Mouse (Mus musculus): ENCODE results near the gene Nfic.

The Nfic gene

DNA sequence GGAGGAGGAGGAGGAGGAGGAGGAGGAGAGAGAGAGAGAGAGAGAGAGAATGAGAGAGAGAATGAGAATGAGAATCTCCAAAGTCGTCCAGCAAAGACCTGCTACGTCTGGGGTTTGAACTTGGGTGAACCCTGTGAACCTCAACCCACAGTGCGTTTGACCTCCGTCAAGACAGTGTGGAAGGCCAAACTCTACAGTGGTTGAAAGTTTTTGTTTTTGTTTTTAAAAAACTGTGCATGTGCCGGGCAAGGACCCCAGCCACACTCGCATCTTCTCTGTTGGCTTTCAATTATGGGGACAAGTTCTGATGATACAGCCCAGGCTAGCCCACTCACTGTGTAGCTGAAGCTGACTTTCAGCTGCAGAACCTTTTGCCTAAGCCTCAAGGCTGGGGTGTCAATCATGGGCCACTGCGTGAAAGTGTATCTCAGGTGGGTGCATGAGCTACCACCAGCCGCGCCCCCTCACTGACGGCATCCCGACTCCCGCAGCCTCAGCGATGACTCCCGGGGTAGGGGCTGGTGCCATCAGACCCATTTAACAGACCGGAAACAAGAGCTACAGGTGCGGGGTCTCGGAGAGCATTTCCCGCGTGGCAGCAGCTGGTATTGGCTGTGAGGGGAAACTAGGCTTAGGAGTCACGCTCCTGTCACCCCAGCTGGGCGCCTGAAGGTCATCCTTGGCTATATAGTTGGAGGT is 23.1 kb downstream of the Nfic start:
- DNase-seq (ENCODE audit: inconsistent age in 2 of 2, low spot score in 1 of 2), result peak in 1 of 2 experiments; percentile 64

DNA sequence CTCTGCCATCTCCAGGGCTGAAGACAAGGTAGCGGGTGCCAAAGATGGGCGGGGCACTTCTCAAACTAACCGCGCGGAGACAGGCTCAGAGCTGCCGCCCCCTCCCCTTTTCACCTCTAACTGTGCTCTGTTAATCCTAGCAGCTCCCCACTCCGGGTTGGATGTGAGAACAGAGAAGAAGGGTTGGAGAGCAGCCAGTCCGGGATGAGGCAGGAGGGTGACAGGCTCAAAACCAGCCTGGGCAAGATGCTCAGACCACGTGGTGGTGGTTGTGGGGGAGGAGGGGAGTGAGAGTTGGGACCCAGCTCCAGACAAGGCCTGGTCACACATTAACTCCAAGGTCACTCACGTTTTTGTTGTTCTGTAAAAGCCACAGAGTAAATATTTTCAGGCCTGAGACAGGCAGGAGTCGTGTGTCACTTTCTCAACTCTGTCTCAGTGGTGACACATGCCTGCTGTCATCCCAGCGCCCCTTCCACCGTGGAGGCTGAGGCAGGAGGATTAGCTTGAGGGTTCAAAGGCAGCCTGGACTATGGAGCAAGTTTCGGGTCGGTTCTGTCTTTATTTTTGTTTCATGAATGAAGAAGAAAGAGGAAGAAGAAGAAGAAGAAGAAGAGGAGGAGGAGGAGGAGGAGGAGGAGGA is 23.8 kb downstream of the Nfic start:
- DNase-seq (ENCODE audit: inconsistent age in 2 of 2, low spot score in 1 of 2), result peak in 1 of 2 experiments; percentile 58

DNA sequence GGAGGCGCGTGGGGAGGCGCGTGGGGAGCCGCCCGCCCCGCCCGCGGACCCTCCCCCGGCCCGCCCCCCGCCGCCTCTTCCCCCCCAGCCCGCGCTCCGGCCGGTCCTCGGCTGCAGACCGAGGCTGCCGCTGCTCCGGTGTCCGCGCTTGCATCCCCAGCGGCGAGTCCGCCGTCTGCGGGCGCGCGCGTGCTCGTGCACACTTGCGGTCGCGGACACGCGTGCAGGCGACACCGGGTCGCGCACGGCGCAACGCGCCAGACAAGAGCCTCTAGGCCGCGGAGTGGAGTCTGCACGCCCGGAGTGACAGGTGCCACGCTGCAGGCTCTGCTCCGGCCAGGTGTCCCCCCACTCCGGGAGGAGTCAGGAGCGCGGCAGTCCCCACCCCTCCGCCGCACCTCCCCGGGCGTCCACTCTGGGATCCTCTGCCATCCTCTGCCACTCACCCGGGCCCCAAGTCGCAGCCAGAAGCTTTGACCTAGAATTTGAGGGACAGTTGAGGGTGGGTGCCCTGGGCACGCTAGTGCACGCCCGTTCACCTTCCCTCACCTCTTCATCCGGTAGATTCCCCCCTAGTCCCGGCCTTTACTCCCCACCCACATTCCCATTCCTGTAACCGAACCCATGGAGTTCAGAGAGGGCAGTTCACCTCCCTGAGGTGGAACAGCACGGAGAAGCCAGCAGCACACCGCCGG is 24.5 kb downstream of the Nfic start:
- peak; percentile 82 to 87 for DNase-seq (ENCODE audit: inconsistent age in 2 of 2, low spot score in 1 of 2)

DNA sequence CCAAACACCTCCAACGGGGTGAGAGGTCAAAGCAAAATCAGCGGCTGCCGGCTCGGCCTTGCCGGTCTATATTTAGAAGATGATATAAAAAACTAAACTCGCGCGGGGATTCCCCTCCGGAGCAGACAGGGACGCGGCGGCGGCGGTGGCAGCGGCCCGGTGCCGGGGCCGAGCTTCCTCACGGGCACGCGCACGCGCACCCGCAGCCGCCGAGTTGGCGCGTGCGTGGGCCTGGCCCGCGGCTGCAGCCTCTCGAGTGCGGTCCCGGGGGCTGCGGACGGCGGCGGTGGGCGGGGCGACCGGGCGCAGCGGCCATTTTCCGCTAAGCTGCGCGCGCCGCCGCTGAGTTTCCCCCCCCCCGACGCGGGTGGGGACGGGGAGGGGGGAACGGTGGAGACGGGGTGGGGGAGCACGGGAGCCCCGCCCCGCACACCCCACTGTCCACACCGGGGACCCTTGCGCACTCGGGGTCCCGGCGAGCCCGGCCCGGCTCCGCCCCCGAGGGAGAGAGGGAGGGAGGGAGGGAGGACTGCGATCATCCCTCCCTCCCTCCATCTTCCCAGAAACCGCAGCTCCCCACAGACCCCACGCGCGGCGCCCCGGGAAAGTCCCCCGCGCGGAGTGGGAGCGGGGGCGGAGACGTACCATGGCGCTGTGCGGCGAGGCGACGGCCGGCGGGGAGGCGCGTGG is 25.1 kb downstream of the Nfic start:
- peak; percentile 89 to 95 for DNase-seq (ENCODE audit: inconsistent age in 2 of 2, low spot score in 1 of 2)

DNA sequence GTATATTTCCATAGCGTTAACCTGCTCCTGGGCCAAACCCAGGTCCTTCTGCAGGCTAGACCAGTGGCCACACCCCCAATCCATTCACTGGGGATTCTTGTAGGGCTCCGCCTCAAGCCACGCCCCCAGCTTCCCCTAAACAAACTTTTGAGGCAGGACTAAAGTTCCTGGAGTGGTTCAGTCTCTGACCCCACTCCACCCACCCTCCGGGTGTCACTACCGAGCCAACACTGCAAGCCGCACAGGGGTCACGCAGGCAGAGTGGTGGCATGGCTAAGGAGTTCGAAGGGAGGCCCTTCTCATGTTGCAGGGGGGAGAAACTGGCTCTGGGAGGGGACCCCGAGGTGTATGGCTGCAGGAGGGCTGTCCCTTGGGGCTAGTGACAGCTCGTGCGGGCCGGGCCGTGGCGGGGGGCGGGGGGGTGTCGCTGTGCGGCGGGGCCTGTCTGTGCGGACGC is 25.8 kb downstream of the Nfic start:
- peak; percentile 92 to 97 for DNase-seq (ENCODE audit: inconsistent age in 2 of 2, low spot score in 1 of 2)

DNA sequence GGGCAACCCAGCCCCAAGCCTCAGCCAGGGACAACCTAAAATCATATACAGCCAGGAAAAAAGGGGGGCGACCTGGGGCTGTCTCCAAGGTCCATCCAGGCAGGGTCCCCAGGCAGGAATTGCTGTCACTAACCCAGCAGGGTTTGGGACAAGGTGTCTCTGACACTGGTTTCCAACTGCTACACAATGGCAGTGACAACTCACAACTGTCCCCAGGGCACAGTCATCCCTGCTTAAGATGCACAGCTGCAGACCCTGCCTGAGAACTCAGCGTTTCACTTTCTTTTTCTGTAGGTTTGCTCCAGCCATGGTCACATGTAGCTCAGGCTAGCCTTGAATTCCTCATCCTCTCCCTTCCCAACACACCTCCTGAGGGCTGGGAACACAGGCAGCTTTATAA is 26.3 kb downstream of the Nfic start:
- DNase-seq (ENCODE audit: inconsistent age in 2 of 2, low spot score in 1 of 2), result no peak

DNA sequence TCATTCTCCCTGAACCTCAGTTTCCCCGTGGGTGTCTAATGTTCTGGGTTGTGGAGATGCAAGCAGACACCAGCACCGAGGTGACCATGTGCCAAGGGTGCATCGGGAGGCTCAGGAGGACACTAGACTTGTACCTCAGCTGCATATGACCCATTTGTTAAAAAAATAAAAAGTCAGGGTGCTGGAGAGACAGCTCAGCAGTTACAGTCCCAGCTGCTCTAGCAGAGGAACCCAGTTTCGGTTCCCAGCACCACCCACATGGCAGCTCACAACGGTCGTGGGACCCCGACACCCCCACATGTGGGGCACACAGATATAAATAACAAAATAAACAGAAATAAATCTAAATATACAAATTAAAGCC is 26.9 kb downstream of the Nfic start:
- DNase-seq (ENCODE audit: inconsistent age in 2 of 2, low spot score in 1 of 2), result peak in 1 of 2 experiments; percentile 43

DNA sequence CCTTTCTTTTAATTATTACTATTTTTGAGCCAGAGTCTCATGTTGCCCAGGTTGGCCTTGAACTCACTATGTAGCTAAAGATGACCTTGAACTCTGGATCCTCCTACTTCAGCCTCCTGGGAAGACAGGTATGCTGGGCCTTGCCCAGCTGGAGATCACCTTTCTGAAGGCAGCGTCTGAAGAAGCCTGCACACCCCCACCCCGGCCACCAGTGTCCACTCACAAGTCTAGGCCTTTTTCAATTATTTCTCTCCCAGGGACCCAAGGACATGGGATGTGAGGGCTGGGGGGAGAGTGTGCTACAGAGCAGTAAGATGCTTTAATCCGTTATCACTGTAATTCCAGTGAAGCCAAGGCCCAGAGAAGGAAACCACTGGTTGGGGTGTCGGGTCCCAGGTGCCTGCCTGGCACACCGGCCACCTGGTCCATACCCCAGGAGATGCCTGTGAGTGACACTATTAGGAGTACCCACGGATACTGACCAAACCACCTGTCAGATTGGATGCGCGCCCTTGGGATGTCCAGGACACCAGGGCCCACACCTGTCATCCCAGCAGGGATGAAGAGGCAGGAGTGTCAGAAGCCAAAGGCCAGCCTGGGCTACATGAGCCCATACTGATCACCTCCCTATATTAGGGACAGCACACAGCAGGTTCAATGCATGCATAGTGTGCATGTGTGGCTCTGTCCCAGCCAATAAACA is 27.5 kb downstream of the Nfic start:
- peak; percentile 37 to 58 for DNase-seq (ENCODE audit: inconsistent age in 2 of 2, low spot score in 1 of 2)

DNA sequence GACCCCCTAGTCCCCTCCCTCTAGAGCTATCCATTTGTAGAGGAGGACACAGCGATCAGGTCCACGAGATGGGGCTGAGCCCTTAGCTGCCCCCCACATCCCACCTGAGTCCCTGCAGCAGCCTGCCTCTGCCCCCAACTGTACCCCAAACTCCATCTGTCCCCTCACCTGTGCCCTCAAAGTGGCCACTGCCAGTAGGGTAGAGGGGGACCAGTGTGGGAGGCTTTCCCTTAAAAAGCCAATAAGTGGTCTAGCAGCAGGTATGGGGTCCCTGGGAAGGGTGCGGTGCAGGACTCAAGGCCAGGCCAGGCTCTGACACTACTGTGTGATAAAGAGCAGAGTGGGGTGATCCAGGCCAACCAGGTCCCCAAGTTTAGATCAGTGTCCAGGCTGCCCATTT is 28.1 kb downstream of the Nfic start:
- no peak for DNase-seq (ENCODE audit: inconsistent age in 2 of 2, low spot score in 1 of 2)

DNA sequence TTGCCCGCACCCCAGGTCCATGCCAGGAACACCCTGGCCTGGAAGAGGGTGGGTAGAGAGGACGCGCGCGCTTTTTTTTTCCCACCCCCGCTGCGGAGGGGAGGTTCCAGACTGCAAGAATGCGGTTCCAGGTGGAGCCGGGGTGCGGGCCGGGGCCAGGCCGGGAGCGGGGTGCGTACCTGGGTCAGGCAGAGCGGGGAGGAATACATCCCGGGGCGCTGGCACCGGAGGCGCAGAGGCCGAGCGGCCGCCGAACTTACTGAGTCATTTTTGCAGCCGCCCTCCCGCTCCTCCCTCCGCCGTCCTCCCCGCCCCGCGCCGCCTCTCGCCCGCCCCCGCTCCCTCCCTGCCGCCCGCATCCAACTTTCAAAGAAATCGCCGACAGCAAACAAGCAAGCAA is 28.5 kb downstream of the Nfic start:
- DNase-seq (ENCODE audit: inconsistent age in 2 of 2, low spot score in 1 of 2), result peak; percentile 84 to 93

DNA sequence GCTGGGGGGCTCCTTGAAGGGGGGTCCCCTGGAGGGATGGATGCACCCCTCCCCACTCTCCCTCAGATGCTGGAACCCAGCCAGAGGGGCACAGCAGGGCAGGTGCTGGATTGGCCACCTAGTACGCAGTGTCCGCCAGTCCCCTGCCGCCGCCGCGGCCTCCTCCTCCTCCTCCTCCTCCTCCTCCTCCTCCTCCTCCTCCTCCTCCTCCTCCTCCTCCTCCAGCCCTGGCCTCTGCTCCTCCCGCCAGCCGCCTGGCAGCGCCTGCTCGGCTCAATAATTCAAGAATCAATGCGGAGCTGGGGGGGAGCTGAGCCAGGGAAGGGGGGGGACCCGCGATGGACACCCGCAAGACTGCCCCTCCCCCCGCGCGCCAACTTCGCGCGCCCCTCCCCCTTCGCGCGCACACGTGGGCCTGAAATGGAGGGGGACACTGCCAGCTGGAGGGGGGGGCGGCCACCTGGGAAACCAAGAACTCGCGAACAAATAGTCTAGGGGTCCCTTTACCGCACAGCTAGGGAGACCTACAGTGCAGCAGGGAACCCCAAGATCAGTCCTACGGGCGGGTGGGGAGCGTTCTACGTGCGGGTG is 29.3 kb downstream of the Nfic start:
- DNase-seq (ENCODE audit: inconsistent age in 2 of 2, low spot score in 1 of 2), result peak; percentile 50 to 72

DNA sequence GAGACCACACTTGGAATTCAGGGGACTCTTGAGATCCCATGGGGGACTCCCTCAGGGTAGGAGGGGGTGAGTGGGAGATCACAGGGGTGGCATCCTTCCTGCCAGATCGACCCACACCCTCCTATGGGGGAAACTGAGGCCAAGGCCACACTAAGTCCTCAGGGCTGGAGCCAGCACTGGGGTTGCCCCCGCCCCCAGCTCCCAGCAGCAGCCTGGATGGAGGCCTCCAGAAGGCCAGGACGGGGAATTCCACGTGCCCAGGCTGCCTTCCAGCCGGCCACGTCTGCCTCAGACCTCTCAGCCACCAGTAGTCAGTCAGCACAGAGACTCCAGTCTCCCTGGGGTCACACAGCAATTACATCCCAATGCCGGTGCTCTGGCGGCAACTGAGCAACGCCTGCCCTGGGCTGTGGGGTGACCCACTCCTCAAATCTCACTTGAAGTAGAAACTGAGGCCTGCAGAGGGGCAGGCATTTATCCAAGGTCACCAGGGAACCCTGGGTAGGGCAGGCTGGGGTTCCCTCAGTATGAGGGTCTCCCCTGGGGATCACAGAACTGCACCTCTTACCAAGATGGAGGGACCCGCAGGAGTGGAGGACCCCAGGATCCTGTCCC is 30.1 kb downstream of the Nfic start:
- DNase-seq (ENCODE audit: inconsistent age in 2 of 2, low spot score in 1 of 2), result peak; percentile 76 to 87

DNA sequence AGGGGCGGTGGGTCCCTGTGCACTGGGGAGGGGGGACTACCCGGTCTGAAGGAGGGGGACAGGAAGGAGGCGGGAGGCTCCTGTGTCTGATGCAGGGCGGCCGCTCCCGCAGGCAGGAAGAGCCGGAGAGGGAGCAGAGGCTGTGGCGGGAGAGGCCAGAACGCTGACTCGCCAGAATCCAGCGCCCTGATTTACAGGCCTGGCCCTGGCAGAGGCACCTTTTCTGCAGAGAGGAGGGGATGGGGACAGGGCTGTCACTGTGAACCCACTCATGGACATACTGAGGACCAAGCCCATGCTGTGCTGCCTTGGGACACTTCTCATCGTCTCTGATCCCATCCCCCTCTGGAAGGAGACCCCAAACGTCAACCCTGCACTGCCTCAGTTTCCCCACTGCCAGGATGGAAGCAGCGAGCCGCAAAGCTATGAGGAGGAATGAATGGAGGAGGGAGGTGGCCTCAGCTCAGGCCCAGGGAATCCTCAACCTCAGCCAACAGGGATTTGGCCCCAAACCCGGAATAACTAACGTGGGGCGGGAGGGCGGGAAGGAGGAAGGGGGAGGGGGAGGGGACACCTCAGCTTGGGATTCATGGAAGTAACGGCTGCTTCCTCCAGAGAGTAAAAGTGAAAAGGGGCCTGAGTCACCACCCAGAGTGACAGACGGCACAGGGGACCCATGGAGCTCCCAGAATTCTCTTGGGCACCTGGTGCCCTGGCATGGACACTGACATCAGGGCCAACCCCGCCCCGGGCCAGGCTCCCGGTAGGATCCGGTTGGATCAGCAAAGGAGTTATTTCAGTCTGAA is 31.0 kb downstream of the Nfic start:
- peak; percentile 78 to 91 for DNase-seq (ENCODE audit: inconsistent age in 2 of 2, low spot score in 1 of 2)

DNA sequence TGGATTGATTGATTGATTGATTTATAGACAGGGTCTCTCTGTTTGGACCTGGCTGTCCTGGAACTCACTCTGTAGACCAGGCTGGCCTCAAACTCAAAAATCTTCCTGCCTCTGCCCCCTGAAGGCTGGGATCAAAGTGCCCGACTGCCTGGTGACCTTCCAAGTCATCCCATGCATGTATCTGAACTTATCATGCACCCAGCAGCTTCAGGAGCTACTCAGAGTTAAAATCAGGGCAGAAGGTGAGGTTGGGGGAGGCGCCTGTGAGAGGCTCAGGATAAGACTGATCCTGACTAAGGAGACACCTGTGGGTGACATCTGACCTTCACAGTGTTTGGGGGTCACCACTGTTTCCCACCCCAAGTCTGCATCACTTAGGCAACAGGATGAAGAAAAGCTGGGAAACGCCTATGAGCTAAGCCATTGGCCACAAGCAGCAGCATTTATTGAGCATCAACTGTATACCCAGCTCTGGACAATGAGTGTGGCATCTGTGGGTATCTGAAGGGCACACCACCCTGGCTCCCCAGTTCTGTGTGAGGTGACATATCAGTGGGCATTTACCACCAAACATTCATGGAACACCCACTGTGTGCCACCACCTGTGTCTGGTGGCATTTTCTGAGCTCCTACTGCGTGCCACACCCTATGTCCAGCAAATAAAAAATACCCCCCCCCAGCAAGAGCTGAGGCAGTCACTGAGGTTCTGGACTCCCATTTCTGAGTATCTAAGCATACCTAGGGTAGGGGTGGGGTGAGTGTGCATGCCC is 31.8 kb downstream of the Nfic start:
- DNase-seq (ENCODE audit: inconsistent age in 2 of 2, low spot score in 1 of 2), result peak; percentile 29 to 56

DNA sequence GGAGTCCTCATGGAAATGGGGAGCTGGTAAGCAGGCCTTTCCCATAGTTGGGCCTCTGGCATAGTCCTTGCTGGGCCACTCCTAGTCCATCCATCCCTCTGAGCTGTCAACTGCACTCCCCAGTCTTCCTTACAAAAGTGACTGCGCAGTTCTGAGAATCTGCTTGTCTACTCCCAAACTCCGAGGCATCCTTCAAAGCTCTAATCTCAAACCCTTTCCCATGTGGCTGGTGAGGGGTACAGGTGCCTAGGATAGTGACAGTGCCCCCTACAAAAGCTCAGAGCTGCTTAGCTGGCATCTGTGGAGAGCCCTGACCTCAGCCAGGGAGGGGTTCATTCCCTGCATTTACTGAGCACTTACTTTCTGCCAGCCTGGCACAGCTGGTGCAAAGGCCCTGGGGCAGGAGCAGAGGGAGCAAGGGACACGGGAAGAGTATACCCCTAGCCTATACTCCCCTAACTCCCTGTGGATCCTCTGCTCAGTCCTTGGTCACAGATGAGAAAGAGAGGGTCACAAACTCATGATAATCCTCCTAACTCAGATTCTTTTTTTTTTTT is 32.7 kb downstream of the Nfic start:
- DNase-seq (ENCODE audit: inconsistent age in 2 of 2, low spot score in 1 of 2), result peak in 1 of 2 experiments; percentile 57

DNA sequence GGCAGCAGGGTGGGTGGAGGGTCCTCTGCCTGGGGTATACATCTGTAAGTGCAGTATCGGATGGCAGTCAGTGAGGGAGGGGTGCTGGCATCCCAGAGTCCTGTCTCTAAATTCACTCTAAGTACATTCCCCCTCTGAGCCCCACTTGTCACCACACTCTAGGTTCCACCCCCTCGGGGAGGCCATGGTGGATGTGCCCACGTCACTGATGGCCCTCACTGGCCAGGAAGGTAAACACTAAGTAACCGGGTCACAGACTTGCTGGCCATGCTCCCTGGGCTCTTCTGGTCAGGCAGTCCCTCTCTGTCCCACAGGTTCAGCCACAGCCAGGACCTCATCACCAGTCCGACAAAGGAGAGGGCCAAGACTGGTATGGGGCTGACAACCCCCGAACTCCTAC is 33.2 kb downstream of the Nfic start:
- peak in 1 of 2 experiments; percentile 49 for DNase-seq (ENCODE audit: inconsistent age in 2 of 2, low spot score in 1 of 2)

DNA sequence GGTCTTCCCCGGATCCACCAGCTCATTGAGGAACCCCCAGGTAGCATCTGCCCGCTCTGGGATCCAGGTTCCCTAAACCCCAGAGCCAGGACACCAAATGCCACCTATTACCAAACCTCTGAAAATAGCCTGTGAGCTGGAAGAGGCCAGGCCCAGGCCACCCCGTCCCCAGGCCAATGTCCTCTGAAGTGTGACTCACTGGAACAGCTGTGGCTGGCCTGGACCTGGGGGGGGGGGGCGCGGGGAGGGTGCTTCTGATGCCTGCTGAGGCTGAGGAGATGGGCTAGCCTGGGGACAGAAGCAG is 33.7 kb downstream of the Nfic start:
- DNase-seq (ENCODE audit: inconsistent age in 2 of 2, low spot score in 1 of 2), result peak; percentile 82 to 84

DNA sequence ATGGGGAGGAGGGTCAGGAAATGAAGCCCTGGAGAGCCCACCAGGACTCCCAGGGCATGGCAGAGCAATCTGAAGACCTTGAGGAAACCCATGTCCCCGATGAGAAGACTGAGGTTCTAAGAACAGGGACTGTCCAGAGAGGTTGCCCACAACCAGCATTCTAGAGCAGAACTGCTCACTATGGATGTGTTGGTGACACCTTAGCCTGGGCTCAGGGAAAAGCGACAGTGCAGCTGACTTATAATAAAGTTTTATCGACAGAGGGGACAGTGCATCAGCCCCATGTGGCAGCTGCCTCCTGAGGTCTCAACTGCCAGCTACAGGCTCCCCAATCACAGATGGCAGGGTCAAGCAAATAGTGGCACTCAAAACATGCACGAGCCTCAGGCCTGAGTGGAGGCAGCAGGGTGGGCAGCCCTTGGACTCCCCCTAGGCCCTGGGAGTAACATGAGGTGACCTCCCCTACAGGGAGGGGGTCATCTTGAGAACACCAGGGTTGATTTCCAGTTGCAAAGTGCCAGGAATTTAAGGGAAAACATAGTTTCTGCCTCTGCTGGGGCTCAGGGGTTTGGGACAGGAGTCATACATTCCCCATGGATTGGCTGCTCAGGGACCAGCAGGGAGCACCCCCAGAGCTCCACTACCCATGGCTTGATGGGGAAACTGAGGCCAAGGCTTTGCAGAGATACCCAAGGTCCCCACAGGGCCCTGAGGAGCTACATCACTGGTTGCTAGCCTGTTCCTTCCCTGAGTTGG is 34.2 kb downstream of the Nfic start:
- DNase-seq (ENCODE audit: inconsistent age in 2 of 2, low spot score in 1 of 2), result peak in 1 of 2 experiments; percentile 49

Measured in adrenal gland, adult (tissue).